Mouse (Mus musculus) embryo, embryonic 11 days (tissue): ENCODE measurements around the gene Gosr1.
"Not testable (repeated sequence)": the region's sequence is repeated elsewhere in the genome, so short reads cannot be mapped to it uniquely, and the experiment has no call there.

Experiments
- DNase-seq: peaks from one replicate; pipeline ENCODE4 v3.0.0-alpha.2; 2015

Gene Gosr1

DNA sequence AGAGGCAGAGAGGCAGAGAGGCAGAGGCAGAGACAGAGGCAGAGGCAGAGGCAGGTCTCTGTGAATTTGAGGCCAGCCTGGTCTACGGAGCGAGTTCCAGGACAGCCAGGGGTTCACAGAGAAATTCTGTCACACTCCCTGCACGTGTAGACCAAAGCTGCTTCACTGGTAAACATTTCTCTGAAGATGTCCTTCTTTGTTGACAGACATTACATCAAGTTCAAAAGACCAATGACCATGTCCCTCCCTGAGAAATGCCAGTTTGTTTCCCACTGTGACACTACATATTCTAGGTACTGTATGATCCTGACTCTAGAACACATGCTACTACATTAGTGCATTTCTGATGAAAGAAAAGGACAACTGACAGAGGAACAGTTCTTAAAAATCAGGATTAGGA, 32.7 kb downstream of the Gosr1 start:
- DNase-seq: no peak

DNA sequence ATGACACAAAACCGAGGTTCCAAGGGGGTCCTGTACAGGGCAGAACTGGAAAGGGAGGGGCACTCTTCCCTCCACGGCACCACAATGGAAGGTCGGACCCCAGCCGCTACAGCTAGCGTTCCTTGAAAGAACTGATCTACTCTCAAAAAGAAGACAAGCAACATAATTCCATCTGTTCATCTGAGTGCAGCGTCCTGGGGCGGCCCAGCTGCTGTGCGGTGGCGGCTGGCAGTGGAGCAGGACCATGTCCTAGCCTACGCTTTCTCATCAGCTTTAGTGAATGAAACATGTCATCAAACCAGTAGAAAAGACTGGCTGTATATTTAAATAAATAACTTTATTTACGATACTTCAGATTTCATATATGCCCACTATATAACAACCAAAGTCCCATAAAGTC, 35.3 kb downstream of the Gosr1 start:
- DNase-seq: no peak

DNA sequence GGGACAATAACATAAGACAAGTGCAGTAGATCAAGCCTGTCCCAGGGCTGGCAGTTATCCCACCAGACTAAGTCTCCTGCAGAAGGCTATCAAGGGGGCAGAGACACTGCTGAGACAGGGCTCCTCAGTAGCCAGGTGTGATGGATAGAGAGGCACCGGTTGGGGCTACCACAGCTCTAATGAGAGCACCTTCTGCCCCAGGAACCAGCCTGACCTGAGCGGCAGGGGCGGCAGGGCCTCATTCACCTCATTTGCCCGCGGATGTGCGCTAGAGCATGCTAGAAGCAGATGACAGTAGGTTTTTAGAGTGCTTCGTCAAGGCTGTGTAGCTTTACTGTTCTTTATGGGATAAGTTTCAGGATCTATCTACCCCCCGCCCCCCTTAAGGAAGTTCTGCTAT, 39.5 kb downstream of the Gosr1 start:
- no peak for DNase-seq

DNA sequence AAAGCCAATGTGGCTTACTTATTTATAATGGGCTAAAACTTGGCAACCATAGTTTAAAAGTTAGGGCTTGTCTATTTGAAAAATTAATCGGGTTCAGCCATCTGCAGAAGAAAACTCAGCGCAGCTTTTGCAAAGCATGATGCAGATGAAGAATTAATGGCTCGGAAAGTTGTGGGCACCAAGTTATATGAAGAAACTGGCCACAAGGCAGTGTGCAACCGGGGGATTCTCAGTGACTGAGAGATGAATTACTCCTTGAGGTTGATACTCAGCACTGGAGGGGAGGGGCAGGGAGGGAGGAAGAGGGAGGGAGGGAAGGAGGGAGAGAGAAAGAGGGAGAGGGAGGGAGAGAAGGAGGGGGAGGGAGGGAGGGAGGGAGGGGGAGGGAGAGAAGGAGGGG, 46.4 kb downstream of the Gosr1 start:
- no peak for DNase-seq

DNA sequence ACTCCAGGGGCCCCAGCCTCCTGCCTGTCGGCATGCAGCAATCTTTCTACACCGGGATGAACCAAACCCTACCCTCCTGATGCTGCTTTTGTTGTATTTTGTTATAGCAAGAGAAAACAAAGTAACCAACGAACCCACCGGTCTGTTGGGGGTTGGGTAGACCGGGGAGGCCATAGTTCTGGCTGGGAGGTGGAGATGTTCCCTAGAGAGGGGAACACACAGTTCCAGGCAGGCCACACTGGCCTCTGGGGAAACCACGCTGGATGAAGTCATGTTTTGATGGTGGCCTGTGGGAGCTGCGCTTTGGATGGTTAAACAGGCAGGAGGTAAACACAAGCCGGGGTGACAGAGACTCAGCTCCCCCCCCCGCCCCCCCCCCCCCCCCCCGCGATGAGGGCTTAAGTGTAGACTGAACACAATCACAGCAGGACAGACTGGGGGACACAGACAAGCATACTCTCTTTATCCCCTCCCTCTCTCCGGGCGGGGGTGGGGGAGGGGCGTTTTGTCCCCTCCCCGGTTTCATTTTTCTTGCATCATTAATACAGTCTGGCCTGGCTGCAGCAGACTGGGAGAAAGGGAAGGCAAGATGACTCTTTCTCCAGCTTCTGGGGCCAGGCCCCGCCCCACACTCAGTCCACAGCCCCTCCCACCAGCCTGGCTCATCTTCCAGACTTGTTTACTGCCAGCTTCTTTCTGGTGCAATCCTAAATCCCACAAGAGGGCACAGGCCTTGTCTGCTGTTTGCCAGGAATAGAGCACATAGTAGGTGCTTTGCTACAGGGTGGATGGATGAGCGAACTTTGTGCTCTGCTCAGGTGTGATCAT, 53.5 kb downstream of the Gosr1 start:
- DNase-seq: peak; percentile 59

DNA sequence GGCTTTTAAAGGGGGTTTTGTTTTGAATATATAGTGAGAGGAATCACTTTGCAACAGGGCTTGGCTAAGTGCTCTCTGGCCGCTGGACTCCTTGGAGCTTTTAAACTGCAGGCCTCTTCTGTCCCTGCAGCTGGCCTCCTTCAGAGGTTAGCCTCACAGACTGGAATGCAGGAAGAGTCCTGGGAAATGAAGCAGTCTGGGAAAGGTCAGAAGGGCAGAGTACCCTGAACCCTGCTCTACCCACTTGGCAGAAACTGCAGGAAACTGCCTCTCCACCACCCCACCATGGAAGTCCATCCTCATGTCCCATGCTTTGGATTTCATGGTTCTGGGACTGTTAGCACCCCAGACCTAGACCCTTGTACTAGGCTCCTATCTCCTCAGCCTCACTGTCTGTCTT, 54.5 kb downstream of the Gosr1 start:
- peak; percentile 19 for DNase-seq

DNA sequence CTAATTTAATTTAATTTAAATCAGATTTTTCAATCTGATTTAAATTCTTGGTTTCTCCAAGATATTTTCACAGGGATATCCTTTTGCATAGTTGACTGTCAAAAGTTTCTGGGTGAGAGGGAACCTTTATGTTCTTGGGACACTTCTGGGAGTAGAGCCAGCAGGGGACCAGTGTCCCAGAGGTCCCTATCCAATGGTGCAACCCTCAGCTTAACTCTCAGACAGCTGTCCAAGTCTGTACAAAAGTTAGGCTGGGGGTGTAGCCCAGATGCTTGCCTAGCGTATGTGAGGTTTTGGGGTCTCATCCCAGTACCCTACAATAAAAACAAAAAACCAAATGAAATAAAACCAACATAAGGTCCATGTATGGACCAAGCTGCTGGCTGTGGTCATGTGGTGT, 55.3 kb downstream of the Gosr1 start:
- DNase-seq: no peak

DNA sequence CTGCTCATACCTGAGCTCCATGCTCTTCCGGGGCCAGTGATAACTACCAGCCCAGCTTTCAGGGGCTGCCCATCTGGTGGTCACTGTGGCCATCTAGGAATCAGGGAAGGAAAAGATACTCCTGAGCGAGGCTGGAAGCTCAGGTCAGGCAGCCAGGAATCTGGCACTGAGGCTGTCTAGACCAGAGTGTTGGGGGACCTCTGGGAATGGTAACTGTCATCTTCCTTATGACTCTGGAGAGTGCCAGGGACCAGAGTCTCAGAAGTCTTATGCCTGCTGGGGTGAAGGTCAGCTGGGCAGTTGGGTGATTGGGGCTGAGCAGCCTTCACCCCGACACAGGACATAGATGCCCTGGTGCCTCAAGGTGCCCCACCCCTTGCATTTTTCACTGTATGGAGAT, 55.7 kb downstream of the Gosr1 start:
- DNase-seq: no peak

DNA sequence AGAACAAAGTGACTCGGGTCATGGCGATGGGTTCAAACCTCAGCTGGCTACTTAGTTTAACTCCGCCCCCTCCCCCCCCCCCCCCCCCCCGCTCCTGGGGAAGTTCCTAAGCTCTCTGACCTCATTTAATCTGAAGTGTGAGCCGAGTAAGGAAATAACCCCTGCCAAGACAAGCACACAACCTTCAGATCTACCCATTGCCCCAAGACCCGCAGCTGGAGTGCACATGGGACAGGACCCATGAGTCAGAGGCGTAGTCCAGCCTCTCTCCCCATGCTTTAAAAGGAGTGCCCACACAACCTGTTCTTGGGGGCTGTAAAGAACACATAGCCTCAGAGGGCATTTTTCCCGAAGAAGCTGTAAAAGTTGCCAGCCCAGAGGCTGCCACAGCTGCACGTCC, 63.8 kb downstream of the Gosr1 start:
- no peak for DNase-seq

DNA sequence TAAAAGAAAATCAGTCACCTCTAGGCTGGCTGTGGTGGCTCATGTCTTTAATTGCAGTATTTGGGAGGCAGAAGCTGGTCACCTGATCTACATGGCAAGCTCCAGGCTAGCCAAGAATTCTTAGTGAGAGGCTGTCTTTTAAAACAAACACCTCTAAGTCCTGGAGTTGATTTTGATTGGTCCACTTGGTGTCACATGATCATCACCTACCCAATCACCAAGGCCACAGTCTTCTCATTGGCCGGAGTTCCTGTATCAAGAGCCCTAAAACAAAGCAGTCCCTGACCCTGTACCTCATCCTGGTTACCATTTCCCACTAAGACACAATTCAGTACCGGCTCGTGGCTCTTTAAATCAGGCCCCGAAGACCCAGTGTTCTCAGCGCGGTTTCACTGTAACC, 67.6 kb downstream of the Gosr1 start:
- DNase-seq: no peak

DNA sequence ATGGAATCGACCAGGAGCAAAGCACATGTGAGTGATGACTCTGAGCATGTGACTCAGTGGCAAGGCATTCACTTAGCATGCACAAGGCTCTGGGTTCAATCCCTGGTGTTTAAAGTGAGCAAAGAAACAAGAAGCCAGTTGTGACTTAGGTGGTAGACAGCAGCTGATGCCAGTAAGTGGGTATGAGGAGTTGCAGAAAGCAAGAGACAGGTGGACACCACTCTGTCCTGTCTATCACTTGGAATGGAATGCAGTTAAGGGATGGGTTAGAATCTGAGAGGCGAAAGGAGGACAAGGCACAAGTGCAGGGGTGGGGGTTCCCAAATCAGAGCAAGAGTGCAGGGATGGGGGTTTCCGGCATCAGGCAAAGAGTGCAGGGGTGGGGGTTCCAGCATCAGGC, 71.3 kb downstream of the Gosr1 start:
- no peak for DNase-seq

DNA sequence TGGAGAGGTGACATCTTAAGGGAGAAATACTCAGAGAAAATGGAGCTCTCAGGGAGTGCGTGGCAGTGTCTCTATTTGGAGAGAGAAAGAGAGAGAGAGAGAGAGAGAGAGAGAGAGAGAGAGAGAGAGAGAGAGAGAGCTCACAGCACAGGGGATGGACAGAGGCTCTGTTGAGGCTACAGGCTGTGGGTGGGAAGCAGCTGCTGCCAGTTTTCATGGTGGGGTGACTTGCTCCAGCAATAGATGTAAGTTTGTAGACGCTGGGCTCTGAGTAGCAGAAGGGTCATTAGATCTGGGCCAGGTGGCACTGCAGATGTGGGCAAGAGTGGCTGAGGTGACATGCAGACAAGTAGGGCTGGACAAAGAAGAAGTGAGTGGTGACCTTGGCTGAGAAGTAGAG, 77.8 kb downstream of the Gosr1 start:
- DNase-seq: no peak

DNA sequence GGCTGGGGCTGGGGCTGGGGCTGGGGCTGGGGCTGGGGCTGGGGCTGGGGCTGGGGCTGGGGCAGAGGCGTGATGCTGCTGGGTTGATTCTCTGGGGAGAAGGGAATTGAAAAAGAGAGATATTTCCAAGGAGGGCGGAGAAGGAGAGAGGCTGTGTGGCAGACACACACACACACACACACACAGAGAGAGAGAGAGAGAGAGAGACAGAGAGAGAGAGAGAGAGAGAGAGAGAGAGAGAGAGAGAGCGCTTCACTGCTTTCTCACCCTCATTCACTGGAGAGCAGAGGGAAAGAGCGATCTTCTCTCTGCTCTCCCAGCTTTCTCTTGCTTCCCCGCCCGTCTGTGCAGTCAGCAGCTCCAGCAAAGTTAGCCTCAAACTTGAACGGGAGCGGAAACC, 83.9 kb downstream of the Gosr1 start, which contains the start of gene Trarg1:
TSS of gene Trarg1 (plus strand) at position 301 of the 400 bp plus-strand sequence.
- DNase-seq: not testable (repeated sequence)
